Mouse (Mus musculus): ENCODE data around the gene H2-D1.
A peak's percentile ranks its signal among the peaks of the same experiment; 100 is the strongest.
"Not testable (repeated sequence)": the region's sequence is repeated elsewhere in the genome, so short reads cannot be mapped to it uniquely, and the experiment has no call there.

The H2-D1 gene

DNA sequence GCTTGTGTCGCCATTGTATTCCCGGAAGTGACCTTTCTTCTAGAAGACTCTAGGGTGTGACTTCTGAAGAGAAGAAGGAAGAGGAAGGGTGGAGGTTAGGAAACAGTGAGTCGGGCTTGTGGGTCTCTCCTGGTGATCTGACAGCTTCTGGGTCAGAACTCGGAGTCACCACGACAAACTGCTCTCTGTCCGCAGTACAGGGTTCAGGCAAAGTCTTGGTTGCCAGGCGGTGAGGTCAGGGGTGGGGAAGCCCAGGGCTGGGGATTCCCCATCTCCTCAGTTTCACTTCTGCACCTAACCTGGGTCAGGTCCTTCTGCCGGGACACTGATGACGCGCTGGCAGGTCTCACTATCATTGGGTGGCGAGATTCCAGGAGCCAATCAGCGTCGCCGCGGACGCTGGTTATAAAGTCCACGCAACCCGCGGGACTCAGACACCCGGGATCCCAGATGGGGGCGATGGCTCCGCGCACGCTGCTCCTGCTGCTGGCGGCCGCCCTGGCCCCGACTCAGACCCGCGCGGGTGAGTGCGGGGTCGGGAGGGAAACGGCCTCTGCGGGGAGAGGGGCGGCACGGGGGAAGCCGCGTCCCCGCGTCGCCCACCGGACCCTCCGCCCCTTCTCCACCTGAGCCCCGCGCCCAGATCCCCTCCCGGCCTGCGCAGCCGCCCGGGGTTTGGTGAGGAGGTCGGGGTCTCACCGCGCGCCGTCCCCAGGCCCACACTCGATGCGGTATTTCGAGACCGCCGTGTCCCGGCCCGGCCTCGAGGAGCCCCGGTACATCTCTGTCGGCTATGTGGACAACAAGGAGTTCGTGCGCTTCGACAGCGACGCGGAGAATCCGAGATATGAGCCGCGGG is at the start of gene H2-D1:
TSS of gene H2-D1 (plus strand) at position 67 of the 859 bp plus-strand sequence.
- DNase-seq (ENCODE audit: low spot score), result peak; percentile 99

DNA sequence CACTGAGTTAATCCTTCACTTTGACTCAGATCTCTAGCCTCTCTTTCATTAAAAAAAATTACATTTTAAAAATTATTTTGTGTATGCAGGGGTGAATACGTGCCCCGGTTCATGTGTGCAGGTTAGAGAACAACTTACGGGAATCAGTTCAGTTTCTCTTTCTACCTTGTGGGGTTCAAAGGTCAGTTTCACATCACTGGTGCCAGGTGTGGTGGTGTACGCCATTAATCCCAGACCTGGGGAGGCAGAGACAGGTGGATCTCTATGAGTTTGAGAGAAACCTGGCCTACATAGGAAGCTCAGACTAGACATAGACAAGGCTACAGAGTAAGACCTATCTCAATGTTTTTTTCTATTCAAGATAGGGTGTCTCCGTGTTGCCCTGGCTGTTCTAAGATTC is 49.5 kb upstream of the H2-D1 start:
- no peak for DNase-seq (ENCODE audit: low spot score)

DNA sequence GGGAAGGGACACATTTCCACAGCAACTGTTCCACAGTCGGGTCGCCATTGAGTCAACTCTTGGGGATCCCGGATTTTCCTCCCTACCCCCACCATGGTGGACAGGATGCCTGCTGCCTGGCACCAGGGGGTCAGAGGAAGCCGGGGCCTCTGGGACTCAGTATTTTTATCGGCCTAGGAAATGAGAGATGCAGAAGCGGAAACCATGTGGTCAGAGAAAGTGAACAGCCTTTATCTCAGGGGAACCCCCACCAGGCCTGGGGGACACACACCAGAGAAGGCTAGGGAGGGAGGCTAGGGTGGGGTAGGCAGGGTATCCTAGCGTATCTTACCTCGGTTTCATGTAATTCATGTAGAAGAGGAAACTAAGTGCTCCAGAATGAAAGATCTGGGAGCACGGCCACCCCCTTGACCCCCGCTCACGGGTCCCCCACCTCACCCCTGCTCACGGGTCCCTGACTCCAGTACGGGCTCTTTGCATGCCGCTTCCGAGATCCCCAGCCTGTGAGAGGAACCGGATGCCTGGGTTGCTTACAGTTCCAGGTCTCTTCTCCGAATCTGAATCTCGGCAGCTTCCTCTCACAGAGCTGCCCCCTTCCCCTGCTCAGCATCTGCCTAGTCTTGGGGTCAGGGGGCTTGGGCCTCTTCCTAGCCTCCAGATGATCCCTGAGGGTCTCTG is 43.9 kb upstream of the H2-D1 start:
- no peak for DNase-seq (ENCODE audit: low spot score)

DNA sequence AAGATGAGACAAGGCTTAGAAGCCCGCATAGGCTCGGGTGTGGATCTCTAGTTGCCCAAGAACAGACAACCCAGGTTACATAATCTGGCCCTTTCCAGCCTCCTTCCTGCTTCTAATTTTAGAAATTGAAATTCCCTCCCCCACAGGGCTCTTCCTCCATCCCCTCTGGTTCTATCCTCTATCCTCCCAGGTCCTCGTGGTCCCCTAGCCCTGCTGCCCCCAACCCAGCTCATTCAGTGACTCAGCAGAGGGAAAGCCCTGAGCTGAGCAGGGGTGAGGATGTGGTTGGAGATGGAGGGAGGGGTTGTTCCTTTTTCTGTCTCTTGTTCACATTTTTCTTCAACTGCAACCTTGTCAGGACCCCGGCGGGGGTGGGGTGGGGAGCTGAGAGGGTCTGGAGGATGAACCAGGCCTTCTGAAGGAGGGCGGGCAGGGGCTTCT is 42.9 kb upstream of the H2-D1 start:
- DNase-seq (ENCODE audit: low spot score), result no peak

DNA sequence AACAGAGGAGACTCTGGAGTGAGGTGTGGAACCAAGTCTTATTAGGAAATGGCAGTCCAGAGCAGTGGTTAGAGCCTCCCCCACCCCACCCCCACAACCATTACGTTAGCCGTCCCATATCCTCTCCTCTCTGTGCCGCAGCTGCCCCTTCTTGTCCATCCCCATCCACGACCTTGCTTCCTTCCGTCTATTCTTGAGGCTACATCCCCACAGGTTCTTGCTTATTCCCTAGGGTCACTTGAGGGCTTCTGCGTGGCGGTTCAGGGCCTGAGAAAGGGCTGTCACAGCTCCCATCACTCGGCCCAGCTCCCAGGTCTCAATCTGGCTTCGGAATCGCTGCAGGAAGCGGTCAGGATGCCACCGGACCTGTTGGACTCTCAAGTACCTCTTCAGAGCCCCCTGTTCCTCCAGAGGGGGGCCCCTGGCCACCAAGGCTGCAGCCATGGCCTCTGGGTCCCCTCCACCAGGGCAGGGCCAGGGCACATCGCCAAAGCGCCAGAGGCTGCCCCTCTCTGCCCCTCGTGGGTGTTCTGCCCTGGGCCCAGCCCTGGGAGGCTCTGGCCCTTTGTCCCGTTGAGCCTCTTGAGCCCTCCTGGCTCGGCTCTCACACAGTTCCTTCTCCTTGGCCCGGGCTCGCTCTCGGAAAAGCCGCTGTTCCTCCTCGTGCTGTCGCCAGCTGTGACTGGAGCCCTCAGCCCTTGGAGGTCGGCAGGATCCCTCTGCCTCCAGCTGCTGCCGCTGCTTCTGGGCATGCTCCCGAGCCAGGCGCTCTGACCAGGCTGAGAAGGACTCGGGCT is 42.2 kb upstream of the H2-D1 start, which contains the start of gene Gm16181:
TSS of gene Gm16181 (plus strand) at position 679 of the 797 bp plus-strand sequence.
- DNase-seq (ENCODE audit: low spot score), result no peak

DNA sequence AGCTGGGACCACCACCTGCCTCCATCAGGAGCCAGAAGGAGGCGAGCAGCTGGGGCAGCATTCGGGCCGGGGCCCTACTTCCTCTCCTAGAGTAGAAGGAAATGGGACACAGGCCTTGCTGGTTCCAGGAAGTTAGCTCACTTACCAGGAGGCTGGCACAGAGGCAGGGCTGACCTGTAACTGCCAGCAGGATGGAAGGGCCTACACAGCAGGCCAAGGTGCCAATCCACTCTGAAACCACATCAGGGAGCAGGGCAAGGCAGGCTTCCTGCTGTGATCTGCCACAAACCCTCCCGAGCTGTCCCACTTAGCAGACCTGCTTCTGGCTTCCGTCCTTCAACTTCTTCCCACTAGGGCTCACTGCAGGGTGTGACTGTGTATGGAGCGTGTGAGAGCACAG is 40.2 kb upstream of the H2-D1 start:
- no peak for DNase-seq (ENCODE audit: low spot score)

DNA sequence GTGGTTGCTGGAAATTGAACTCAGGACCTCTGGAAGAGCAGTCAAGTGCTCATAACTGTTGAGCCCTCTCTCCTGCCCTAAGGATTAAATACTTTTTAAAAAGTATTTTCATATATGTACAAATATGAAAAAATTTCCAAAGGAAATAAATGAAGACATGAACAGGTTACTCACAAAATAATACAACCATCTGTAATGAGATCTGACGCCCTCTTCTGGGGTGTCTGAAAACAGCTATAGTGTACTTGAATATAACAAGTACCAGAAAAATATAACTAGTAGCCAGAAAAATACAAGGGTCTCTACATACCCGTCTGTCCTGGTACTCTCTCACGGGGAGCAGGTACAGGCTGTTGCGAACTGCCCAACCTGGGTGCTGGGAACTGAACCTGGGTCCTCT is 37.9 kb upstream of the H2-D1 start:
- no peak for DNase-seq (ENCODE audit: low spot score)

DNA sequence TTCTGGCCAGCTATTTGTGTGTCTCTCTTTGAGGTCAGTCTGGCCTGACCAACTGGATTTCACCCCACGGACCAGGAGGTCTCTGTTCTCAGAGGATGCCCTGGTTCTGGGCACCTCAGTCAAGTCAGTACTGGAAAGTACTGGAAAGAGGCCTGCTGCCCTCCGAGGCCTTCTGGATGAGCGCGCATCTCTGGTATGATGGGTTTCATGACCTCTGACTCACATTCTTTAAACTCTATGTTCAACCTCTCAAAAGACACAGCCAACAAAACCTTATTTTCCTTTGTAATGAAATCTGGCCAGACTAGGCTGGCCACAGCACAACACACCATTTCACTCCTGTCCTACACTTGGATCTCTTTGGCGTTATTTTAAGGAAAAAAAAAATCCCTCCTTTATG is 37.1 kb upstream of the H2-D1 start:
- DNase-seq (ENCODE audit: low spot score), result no peak

DNA sequence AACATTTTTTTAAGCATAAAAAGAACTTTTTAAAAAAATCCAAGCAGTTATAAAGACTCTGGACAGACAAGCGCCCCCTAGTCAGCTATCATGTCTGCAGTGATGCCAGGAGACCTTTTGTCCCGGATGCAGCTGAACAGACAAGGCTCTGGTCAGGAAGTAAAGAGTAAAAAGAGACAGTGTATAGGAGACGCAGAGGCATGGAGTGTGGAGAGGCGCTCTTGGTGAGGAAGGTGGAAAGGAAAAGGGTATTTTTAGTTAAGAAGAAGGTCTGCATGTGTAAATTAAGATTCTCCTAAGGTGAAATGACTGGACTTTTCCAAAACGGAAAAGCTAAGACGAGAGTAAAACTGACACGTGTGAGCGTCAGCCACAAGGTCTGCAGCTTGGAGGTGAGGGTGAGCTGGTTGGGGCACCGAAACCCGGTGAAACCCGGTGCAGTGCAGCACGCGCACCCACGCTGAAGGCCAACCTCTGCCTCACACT is 35.9 kb upstream of the H2-D1 start:
- DNase-seq (ENCODE audit: low spot score), result no peak

DNA sequence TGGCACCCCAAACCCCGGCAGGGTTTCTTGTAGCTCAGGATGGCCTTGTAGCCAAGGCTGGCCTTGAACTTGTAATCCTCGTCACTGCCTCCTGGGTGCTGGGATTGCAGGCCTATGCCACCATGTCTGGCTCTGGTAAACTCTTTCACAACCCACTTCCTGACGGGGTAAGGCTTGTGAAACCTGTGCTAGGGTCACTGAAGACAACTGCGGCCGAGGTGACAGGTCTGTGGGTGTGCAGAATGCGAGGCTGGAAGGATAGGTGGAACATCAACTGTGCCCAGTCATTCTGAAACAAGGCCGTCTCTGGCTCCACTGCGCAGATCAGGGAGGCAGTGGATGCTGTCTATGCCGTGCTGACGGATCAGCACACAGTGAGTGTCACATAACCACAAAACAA is 31.5 kb upstream of the H2-D1 start:
- no peak for DNase-seq (ENCODE audit: low spot score)

DNA sequence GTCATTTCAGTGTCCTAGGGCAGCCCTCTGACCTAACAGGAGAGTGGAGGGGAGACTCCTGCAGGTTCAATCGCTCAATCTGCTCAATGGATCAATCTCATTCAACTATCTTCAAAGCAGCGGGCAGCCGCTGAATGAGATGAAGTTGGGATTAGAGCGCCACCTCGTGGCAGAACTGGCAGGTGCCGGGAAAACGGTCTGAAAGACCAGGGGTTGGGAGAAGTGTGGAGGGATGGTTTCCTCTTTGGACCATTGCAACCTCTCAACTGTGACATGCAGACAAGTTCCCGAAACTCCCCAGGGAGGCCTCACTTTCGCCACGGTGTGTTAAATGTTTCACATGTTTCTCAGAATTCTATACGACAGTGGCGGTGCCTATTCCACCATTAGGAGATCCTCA is 30.5 kb upstream of the H2-D1 start:
- DNase-seq (ENCODE audit: low spot score), result peak; percentile 84

DNA sequence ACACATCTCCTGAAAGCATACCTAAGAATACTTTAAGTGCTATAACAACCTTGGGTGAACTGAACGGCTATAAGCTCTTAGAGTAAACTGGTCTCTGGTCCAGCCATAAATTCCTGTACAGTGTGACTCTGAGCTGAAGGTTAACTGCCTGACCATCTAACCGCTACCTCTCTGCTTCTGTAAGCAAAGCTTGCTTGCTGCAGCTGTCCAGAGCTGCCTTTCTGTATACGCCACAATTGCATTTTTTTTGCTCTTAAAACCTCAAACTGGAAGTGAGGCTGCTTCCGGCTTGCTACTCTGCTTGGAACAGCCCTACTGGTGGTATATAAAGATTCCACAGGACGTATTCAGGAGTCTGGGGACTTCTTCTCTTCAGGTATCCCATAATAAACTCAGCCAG is 29.9 kb upstream of the H2-D1 start:
- no peak for DNase-seq (ENCODE audit: low spot score)

DNA sequence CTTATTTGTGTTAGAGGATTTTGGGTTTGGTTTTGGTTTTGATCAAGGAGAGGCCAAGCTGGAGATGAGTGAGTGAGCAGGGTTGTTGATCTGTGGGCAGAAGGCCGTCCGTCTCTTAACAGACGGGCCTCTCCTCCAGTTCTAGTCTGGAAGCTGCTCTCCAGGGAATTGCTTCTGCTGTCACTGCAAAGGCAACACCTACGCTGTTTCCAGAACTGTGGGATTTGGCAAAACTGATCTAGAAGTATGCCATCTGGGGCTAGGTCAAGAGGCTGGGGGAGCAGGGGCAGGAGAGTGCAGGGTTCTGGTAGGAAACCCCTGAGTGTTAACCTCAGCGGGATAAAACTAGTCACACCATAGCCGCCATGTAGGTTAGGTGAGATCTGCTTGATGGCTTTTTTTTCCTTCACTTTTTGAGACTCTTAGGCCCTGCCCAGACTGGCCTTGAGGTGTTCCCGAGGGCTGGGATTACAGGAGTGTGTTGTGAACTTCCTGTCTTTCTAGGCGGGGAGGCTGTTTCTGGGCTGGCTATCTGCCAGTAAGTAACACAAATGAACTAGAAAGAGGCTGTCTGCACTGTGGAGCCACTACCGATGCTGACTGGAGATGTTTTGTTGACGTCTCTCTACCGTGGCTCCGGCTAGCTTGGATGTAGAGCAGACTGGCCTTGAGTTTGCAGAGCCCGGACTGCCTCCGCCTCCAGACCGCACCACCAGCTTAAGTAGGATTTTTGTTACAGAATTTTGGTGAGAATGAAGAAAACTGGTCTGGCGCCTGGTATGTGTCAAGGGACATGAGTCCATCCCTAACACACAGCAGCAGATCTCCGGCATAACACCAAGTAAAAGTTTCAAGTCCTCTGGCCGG is 29.2 kb upstream of the H2-D1 start, which contains the start of gene Atp6v1g2:
TSS of gene Atp6v1g2 (plus strand) at position 547 of the 867 bp plus-strand sequence.
- no peak for DNase-seq (ENCODE audit: low spot score)

DNA sequence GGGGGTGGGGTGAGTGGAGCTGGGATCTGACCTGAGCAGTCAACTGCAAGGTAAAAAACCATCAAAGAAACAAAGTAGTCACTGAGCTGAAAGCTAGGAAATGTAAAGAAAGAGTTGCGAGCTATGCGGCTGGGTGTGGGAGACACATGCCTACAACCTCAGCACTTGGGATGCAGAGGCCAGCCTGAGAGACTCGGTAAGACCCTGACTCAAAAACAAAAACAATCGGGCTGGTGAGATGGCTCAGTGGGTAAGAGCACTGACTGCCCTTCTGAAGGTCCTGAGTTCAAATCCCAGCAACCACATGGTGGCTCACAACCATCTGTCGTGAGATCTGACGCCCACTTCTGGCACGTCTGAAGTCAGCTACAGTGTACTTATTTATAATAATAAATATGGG is 28.4 kb upstream of the H2-D1 start:
- DNase-seq (ENCODE audit: low spot score), result not testable (repeated sequence)

DNA sequence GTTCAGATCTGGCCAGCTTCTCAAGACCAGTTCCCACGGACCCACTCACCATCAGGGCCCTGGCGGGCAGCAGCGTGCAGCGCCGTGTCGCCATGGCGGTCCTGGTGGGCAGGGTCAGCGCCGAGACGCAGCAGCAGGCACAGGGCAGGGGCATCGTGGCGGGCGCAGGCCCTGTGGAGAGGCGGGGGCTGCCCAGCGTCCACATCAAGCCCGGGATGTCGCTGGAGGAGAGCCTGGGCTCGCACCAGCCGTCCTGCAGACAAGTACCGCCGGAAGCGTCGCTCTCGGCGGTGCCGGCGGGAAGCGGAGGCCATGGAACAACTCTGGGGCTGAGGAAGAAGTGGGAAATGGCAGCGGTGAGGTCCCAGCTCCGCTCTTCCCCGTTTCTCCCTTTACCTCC is 27.6 kb upstream of the H2-D1 start:
- DNase-seq (ENCODE audit: low spot score), result peak; percentile 44

DNA sequence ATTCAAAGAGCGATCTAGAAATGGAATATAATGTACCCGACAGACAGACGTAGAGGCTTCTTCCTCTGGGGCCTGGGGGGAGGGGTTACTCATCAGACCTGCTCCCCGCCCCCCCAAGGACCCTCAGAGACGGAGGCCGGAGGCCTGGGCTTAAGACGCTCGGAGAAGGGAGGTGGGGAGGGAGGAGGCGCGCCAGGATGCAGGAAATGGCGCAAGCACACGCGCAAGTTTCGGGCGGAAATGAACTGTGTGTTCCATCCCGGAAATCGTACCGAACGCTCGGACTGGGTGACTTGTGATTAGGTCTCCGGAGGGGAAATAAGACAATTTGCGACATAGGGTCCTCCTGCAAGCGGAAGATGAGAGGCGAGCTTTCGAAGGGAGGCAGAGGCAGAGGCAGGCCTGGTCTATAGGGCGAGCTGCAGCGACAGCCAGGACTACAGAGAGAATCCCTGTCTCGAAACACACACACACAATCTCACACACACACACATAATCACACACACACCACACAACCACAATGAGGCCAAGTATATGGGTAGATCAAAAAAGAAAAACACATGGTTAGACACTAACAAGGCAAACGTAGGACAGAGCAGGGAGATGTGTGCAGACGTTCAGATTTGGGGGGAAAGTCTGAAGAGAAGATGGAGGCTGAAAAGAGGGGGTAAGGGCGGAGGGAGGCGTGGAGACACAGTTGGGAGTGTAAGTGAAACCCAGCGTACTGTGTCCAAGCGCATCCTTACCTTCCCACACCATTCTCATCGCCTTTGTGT is 26.7 kb upstream of the H2-D1 start, which contains the start of gene Nfkbil1:
TSS of gene Nfkbil1 (minus strand) at position 179 of the 776 bp plus-strand sequence.
- peak; percentile 91 for DNase-seq (ENCODE audit: low spot score)

DNA sequence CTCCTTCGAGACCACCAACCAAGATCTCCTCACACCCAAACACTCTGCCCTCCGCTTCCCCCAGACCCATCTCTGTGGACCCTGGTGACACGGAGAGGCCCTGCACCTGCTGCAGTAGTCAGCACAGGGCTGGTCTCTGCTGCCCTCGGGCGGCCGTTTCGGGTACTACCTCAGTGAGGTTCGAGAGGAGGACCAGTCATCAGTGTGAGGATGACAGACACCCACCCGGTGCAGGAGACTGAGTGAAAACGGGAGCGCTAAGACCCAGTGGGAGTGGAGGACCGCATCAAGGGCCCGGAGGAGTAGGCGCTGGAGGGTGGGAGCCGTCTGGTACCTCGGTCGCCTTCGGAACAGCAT is 26.2 kb upstream of the H2-D1 start:
- peak; percentile 98 for DNase-seq (ENCODE audit: low spot score)

DNA sequence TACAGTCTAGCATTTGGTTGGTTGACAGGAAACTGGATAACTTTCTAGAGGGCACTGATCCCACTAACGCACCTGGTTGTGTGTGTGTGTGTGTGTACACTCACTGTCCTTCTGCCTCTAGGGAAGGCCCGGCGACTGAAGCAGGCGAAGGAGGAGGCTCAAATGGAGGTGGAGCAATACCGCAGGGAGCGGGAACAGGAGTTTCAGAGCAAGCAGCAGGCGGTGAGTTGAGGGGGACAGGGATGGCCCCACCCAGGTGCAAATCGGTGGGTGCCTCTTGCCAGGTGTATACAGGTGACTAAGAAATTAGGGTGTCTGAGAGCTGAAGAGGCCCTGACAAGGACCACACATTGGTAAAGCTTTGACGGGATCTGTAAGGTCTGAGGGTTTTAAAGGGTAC is 25.5 kb upstream of the H2-D1 start:
- DNase-seq (ENCODE audit: low spot score), result no peak

DNA sequence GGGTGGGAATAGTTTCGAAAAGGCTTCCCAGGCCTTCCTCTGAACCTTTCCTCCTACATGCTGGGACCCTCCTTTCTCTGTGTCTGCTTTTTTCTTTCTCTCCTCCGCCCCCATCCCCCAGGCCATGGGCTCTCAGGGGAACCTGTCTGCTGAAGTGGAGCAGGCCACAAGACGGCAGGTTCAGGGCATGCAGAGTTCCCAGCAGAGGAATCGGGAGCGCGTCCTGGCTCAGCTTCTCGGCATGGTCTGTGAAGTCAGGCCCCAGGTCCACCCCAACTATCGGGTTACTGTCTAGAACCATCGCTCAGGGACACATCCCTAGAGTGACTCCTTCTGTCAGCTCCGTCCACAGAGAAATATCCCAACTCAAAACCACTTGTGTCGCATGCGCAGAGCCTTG is 25.0 kb upstream of the H2-D1 start:
- DNase-seq (ENCODE audit: low spot score), result no peak

DNA sequence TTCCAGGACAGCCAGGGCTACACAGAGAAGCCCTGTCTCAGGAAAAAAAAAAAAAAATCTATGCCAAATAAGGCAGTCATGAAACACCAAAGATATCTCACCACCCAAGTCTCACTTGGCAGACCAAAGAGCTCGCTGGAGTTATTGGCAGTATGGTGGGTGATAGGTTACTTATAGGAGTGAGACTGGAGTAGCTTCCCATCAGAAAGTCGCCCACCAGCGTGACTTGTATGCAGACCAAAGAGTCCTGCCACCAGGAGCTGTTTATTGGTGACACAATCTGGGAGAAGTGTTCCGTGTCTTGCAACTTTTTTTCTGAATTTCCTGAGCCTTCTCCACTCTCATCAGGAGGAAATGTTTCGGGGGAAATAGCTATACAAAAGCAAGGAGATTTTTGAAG is 22.8 kb upstream of the H2-D1 start:
- no peak for DNase-seq (ENCODE audit: low spot score)

Data from urinary bladder, postnatal 14 days (tissue).